Mouse (Mus musculus) forebrain, embryonic 13.5 days (tissue): ENCODE data around the gene Ppip5k2. TPM values are rescaled to one million over a fixed set of nuclear protein-coding genes. Genes with fewer than 3 reads are reported as not detected.

Source experiments
- ATAC-seq: fragments of 200-750 bp; cut with Nextera tagmentation; 2 replicates; pipeline ENCODE4 v1.8.0; 2017
- H3K27ac ChIP-seq: fragments of 300-500 bp; sonication (generic); 2 replicates; pipeline ENCODE4 v1.5.1; 2015; ENCODE audit warnings: inconsistent platforms, mild to moderate bottlenecking, moderate library complexity
- H3K27me3 ChIP-seq: fragments of 300-500 bp; sonication (generic); 2 replicates; pipeline ENCODE4 v1.6.1; 2015; ENCODE audit warnings: mild to moderate bottlenecking, inconsistent platforms
- H3K36me3 ChIP-seq: fragments of 300-500 bp; sonication (generic); 2 replicates; pipeline ENCODE4 v1.6.1; 2015; ENCODE audit warnings: mild to moderate bottlenecking, inconsistent platforms; ENCODE audit not compliant: poor library complexity, severe bottlenecking
- H3K4me1 ChIP-seq: fragments of 300-500 bp; sonication (generic); 2 replicates; pipeline ENCODE4 v1.6.1; 2015; ENCODE audit warnings: inconsistent platforms
- H3K4me2 ChIP-seq: fragments of 300-500 bp; sonication (generic); 2 replicates; pipeline ENCODE4 v1.6.1; 2015; ENCODE audit warnings: inconsistent platforms, mild to moderate bottlenecking, moderate library complexity
- H3K4me3 ChIP-seq: fragments of 300-500 bp; sonication (generic); 2 replicates; pipeline ENCODE4 v1.5.1; 2015; ENCODE audit warnings: mild to moderate bottlenecking, inconsistent platforms
- H3K9ac ChIP-seq: fragments of 300-500 bp; sonication (generic); 2 replicates; pipeline ENCODE4 v1.6.1; 2015; ENCODE audit warnings: mild to moderate bottlenecking, inconsistent platforms
- H3K9me3 ChIP-seq: fragments of 300-500 bp; sonication (generic); replicated peaks from 2 replicates; pipeline ENCODE4 v1.6.1; 2016; ENCODE audit warnings: inconsistent platforms
- WGBS: fragments of 180-500 bp; shearing (Covaris S2); methylation state at CpG from one replicate; pipeline ENCODE4 v1.1.7; 2015; 5-methylcytosine and 5-hydroxymethylcytosine counted together
- polyA plus RNA-seq: library from polyadenylated mRNA; unstranded; fragments of >200 nt; fragmentation: Nextera tagmentation; extraction: Ambion mirVana; gene quantifications from 2 replicates; pipeline ENCODE4 v1.2.1, GENCODE M21; 2015

Ppip5k2 gene
- polyA plus RNA-seq, 1 experiment from 2014 or later, result 44.8 TPM

GRCm38 (mm10) chr1:97693825-97694224 lies 76.4 kb downstream of the Ppip5k2 start:
- Histone ChIP-seq H3K4me2 (no peak overlapping the region), H3K4me1 (no peaks in the 10 kb centered on the region), H3K27ac (no peak overlapping the region), H3K4me3 (no peak overlapping the region), H3K9me3 (no peaks in the 10 kb centered on the region), H3K9ac (no peak overlapping the region), H3K36me3 (no peaks in the 10 kb centered on the region), H3K27me3 (no peaks in the 10 kb centered on the region)
- no peak for ATAC-seq

GRCm38 (mm10) chr1:97688756-97689155 lies 81.5 kb downstream of the Ppip5k2 start:
- Histone ChIP-seq H3K4me3 (no peak overlapping the region), H3K9me3 (no peaks in the 10 kb centered on the region), H3K27me3 (no peaks in the 10 kb centered on the region), H3K4me2 (no peak overlapping the region), H3K27ac (no peak overlapping the region), H3K36me3 (no peaks in the 10 kb centered on the region), H3K4me1 (no peaks in the 10 kb centered on the region), H3K9ac (no peak overlapping the region)
- 19% methylated on average over 3 of the region's 3 CpGs for WGBS
- ATAC-seq, result peak; percentile 92

- no peaks in the 10 kb centered on the region for H3K4me1 ChIP-seq
- no peak overlapping the region for H3K27ac ChIP-seq
- H3K4me2 ChIP-seq, result no peak overlapping the region
- no peak overlapping the region for H3K4me3 ChIP-seq
- no peaks in the 10 kb centered on the region for H3K9me3 ChIP-seq
- H3K9ac ChIP-seq, result no peak overlapping the region
- H3K36me3 ChIP-seq, result no peaks in the 10 kb centered on the region
- no peaks in the 10 kb centered on the region for H3K27me3 ChIP-seq
- ATAC-seq, result no peak
- WGBS, result 74% methylated on average over 4 of the region's 4 CpGs
These were observed 93.6 kb downstream of the Ppip5k2 start for GRCm38 (mm10) chr1:97676526-97677177.

DNA sequence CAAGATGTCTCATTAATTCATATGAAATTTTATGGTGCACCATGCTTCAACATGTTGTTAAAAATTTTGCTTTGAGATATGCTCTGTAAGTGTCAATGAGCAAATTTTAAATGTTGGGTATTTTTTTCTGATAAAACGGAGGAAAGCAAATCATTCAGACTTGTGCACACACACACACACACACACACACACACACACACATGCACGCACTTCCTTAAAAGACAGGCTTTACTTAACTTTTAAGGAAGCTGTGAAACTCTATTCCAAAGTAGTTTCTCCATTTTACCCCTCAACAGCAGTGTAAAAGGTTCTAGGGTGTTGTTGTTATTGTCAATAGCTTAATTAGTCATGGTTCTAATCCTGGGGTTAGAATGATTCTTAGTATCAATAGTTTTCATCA lies 94.1 kb downstream of the Ppip5k2 start:
- 57% methylated on average over 2 of the region's 2 CpGs for WGBS
- no peak overlapping the region for H3K4me3 ChIP-seq
- no peaks in the 10 kb centered on the region for H3K4me1 ChIP-seq
- H3K27ac ChIP-seq, result no peak overlapping the region
- no peaks in the 10 kb centered on the region for H3K36me3 ChIP-seq
- no peak for ATAC-seq
- no peaks in the 10 kb centered on the region for H3K9me3 ChIP-seq
- H3K9ac ChIP-seq, result no peak overlapping the region
- H3K27me3 ChIP-seq, result no peaks in the 10 kb centered on the region
- no peak overlapping the region for H3K4me2 ChIP-seq

DNA sequence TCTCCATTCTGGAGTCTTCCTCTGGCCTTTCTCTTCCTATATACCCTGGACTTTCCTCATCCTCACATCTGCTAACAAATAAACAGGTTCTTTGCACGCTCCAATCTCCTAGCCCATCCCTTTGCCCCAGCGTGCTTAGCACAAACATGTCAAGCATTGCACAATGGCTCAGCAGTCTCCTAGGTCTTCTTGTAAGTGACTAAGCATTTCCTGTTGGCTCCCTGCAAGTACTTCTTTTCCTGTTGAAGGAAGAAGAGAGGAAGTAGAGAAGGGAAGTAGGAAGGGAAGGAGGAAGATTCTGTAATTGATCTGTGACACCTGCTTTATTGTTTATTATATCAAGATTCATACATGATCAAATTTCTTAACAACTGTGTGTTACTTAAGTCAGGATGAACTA lies 97.4 kb downstream of the Ppip5k2 start:
- Histone ChIP-seq H3K4me3 (no peak overlapping the region), H3K9me3 (no peaks in the 10 kb centered on the region), H3K4me2 (no peak overlapping the region), H3K27ac (no peak overlapping the region), H3K36me3 (no peaks in the 10 kb centered on the region), H3K27me3 (no peaks in the 10 kb centered on the region), H3K9ac (no peak overlapping the region), H3K4me1 (no peaks in the 10 kb centered on the region)
- ATAC-seq, result no peak
- 76% methylated on average over 2 of the region's 2 CpGs for WGBS

GRCm38 (mm10) chr1:97667288-97667687 lies 102.9 kb downstream of the Ppip5k2 start:
- Histone ChIP-seq H3K27me3 (no peaks in the 10 kb centered on the region), H3K36me3 (no peaks in the 10 kb centered on the region), H3K4me3 (no peak overlapping the region), H3K9me3 (no peaks in the 10 kb centered on the region), H3K4me1 (peaks cover 5% of the 10 kb centered on the region; the same call in 1 of the 2 replicates), H3K9ac (no peak overlapping the region), H3K27ac (no peak overlapping the region), H3K4me2 (no peak overlapping the region)
- WGBS, result 94% methylated on average over 1 of the region's 1 CpGs
- ATAC-seq, result no peak

- no peaks in the 10 kb centered on the region for H3K9me3 ChIP-seq
- H3K4me1 ChIP-seq, result peaks cover 34% of the 10 kb centered on the region
- peak overlapping the region; percentile 94 for H3K4me3 ChIP-seq
- H3K4me2 ChIP-seq, result peak overlapping the region; percentile 68
- ATAC-seq, result no peak
- WGBS, result 19% methylated on average over 7 of the region's 7 CpGs
- H3K9ac ChIP-seq, result peak overlapping the region; percentile 95
- H3K36me3 ChIP-seq, result no peaks in the 10 kb centered on the region
- H3K27me3 ChIP-seq, result no peaks in the 10 kb centered on the region
- H3K27ac ChIP-seq, result peak overlapping the region; percentile 98; the same call in 1 of the 2 replicates
These were observed 107.9 kb downstream of the Ppip5k2 start for GRCm38 (mm10) chr1:97662324-97662723.

DNA sequence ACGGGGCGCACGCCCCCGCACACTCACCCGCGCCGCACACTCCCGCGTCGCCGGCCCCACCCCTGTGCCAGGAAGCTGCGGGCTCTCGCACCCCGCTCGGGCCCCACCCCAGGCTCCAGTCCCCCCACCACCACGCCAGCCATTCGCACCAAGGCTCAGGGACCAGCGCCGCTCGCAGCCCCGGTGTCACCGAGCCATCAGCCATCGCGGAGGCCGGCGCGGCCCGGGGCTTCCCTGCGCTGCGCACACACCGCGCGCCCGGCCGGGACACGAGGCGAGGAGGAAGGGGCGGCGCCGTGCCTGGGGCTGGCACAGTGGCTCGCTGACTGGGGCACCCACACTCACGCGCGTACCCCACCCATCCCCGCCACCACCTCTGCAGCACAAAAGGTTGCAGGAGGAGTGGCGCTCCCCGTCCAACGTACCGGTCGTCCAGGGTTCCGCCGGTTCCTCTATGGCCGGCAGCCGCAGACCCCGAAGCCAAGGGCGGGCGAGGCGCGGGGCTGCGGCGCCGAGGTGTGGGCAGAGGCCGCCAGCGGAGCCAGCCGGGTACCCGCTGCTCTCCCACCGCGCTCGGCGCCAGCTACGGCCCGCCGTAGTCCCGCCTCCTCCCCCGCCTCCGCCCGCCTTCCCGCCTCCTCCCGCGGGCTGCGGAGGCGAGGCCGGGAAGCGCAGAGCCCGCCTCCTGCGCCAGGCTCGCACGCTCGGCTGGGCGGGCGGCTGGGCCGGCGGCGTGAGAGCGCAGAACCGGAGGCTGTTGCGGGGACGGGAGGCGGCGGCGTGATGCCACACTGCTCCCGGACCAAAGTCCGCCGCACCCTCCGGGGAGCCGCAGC lies 108.6 kb downstream of the Ppip5k2 start, which contains the start of gene D1Ertd622e:
D1Ertd622e (minus strand) TSS at position 669 of the 836 bp plus-strand sequence.
- Histone ChIP-seq H3K27me3 (no peaks in the 10 kb centered on the region), H3K27ac (peak within 1 kb of the TSS; percentile 98), H3K4me2 (peak within 1 kb of the TSS; percentile 68), H3K4me3 (peak within 1 kb of the TSS; percentile 94), H3K4me1 (peaks cover 41% of the 10 kb centered on the region), H3K36me3 (no peaks in the 10 kb centered on the region), H3K9me3 (no peaks in the 10 kb centered on the region), H3K9ac (peak within 1 kb of the TSS; percentile 95)
- under 1% methylated on average over 102 of the region's 106 CpGs for WGBS
- ATAC-seq, result peak; percentile 94

GRCm38 (mm10) chr1:97660687-97661405 lies 109.4 kb downstream of the Ppip5k2 start:
- WGBS, result under 1% methylated on average over 66 of the region's 93 CpGs
- Histone ChIP-seq H3K27me3 (no peaks in the 10 kb centered on the region), H3K9me3 (no peaks in the 10 kb centered on the region), H3K4me3 (peak overlapping the region; percentile 94), H3K27ac (peak overlapping the region; percentile 98), H3K4me2 (peak overlapping the region; percentile 68), H3K4me1 (peaks cover 47% of the 10 kb centered on the region), H3K36me3 (no peaks in the 10 kb centered on the region), H3K9ac (peak overlapping the region; percentile 95)
- ATAC-seq, result peak; percentile 65

GRCm38 (mm10) chr1:97659405-97659804 lies 110.8 kb downstream of the Ppip5k2 start:
- no peaks in the 10 kb centered on the region for H3K27me3 ChIP-seq
- no peaks in the 10 kb centered on the region for H3K9me3 ChIP-seq
- ATAC-seq, result no peak
- H3K4me2 ChIP-seq, result peak overlapping the region; percentile 68
- no peaks in the 10 kb centered on the region for H3K36me3 ChIP-seq
- H3K4me1 ChIP-seq, result peaks cover 62% of the 10 kb centered on the region
- H3K9ac ChIP-seq, result peak overlapping the region; percentile 95
- no peak overlapping the region for H3K27ac ChIP-seq
- WGBS, result 21% methylated on average over 7 of the region's 7 CpGs
- H3K4me3 ChIP-seq, result peak overlapping the region; percentile 94

DNA sequence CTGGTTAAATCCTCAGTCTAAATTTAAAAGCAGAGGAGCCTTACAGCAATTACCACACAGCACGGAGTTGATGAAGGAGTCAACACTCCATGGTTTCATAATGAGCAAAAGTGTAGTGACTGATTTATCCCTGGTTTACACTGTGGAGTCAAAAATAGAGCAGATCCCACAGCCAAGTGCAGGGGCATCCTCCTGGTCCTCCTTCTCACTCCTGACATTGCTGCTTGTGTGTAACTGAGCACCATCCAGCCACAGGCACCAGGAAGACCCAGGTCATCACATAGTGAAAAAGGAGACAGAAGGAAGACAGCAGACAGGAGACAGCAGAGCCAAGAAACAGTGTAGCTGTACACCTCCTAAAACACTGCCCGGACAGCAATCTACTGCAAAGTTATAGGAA lies 112.4 kb downstream of the Ppip5k2 start:
- Histone ChIP-seq H3K27me3 (no peaks in the 10 kb centered on the region), H3K4me1 (peaks cover 78% of the 10 kb centered on the region), H3K27ac (no peak overlapping the region), H3K9me3 (no peaks in the 10 kb centered on the region), H3K9ac (0 out of 2 replicates have a peak overlapping the region, but pooled peaks have one; percentile 43), H3K4me2 (peak overlapping the region; percentile 35), H3K36me3 (no peaks in the 10 kb centered on the region; the same call in 1 of the 2 replicates), H3K4me3 (no peak overlapping the region; the same call in 1 of the 2 replicates)
- WGBS, result 72% methylated on average over 2 of the region's 2 CpGs
- no peak for ATAC-seq

DNA sequence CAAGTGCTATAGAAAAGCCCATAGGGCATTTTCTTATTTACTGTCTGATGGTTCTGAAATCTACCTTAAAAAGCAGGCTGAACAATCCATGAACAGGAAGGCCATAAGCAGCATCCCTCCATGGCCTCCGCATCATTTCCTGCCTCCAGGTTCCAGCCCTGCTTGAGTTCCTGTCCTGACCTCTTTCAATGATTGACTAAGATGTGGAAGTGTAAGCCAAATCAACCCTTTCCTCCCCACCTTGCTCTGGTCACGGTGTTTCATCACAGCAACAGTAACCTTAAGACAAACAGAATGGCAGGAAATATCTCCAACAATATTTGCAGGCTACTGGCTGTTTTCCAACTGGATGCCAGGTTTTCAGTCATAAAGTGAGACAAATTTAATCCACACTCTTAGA lies 113.0 kb downstream of the Ppip5k2 start:
- H3K4me3 ChIP-seq, result no peak overlapping the region

More for the DNA sequence above, 113.0 kb downstream of the Ppip5k2 start:
- no peaks in the 10 kb centered on the region for H3K27me3 ChIP-seq
- no peak for ATAC-seq
- 74% methylated on average over 2 of the region's 2 CpGs for WGBS
- H3K27ac ChIP-seq, result no peak overlapping the region
- H3K9me3 ChIP-seq, result no peaks in the 10 kb centered on the region
- H3K9ac ChIP-seq, result no peak overlapping the region
- peaks cover 79% of the 10 kb centered on the region for H3K4me1 ChIP-seq
- H3K4me2 ChIP-seq, result peak overlapping the region; percentile 29
- H3K36me3 ChIP-seq, result no peaks in the 10 kb centered on the region; the same call in 1 of the 2 replicates
